Mouse (Mus musculus) hindbrain, postnatal 0 days (tissue): ENCODE results near the gene Xpnpep2. TPM values are rescaled to one million over a fixed set of nuclear protein-coding genes. Genes with fewer than 3 reads are reported as not detected.

Experiments used
- ATAC-seq: fragments of 200-750 bp; cut with Nextera tagmentation; 2 replicates; pipeline ENCODE4 v1.8.0; 2017; ENCODE audit warnings: mild to moderate bottlenecking, moderate TSS enrichment, moderate library complexity
- DNase-seq: peaks from one replicate; pipeline ENCODE4 v3.0.0-alpha.2; 2015; ENCODE audit warnings: low spot score
- H3K27ac ChIP-seq: fragments of 300-500 bp; sonication (generic); 2 replicates; pipeline ENCODE4 v1.5.1; 2014; ENCODE audit warnings: mild to moderate bottlenecking
- H3K27me3 ChIP-seq: fragments of 300-500 bp; sonication (generic); 2 replicates; pipeline ENCODE4 v1.6.1; 2014; ENCODE audit warnings: low read length, mixed read lengths; ENCODE audit not compliant: insufficient read depth
- H3K36me3 ChIP-seq: fragments of 300-500 bp; sonication (generic); 2 replicates; pipeline ENCODE4 v1.6.1; 2014; ENCODE audit warnings: low read length, mixed read lengths; ENCODE audit not compliant: insufficient read depth
- H3K4me1 ChIP-seq: fragments of 300-500 bp; sonication (generic); 2 replicates; pipeline ENCODE4 v1.6.1; 2014; ENCODE audit warnings: antibody characterized with exemption, low read length, mixed read lengths; ENCODE audit not compliant: insufficient read depth
- H3K4me2 ChIP-seq: fragments of 300-500 bp; sonication (generic); 2 replicates; pipeline ENCODE4 v1.6.1; 2014; ENCODE audit warnings: low read depth, mild to moderate bottlenecking, low read length, moderate library complexity, mixed read lengths
- H3K4me3 ChIP-seq: fragments of 300-500 bp; sonication (generic); 2 replicates; pipeline ENCODE4 v1.5.1; 2014; ENCODE audit warnings: low read length
- H3K9ac ChIP-seq: fragments of 300-500 bp; sonication (generic); replicated peaks from 2 replicates; pipeline ENCODE4 v1.6.1; 2014; ENCODE audit warnings: mild to moderate bottlenecking, low read length, moderate library complexity, mixed read lengths
- H3K9me3 ChIP-seq: fragments of 300-500 bp; sonication (generic); 2 replicates; pipeline ENCODE4 v1.6.1; 2016; ENCODE audit warnings: low read length, mixed read lengths
- CTCF ChIP-seq: IDR thresholded peaks from 2 replicates; pipeline ENCODE4 v1.5.1; 2016; ENCODE audit warnings: antibody characterized with exemption, control low read depth, low read depth
- WGBS: fragments of 180-500 bp; shearing (Covaris S2); extraction: QIAGEN DNeasy Blood & Tissue Kit; methylation state at CpG from one replicate; pipeline ENCODE4 v1.1.7; 2014; 5-methylcytosine and 5-hydroxymethylcytosine counted together
- polyA plus RNA-seq: library from polyadenylated mRNA; unstranded; fragments of >200 nt; fragmentation: Nextera tagmentation; extraction: Ambion mirVana; gene quantifications from 2 replicates; pipeline ENCODE4 v1.2.1, GENCODE M21; 2015
- total RNA-seq: library from RNA; depleted of rRNA; stranded (reverse); fragments of >200 nt; gene quantifications from 2 replicates; pipeline ENCODE4 v1.2.3, GENCODE M21; 2014; rRNA removed

The Xpnpep2 gene
- total and polyA plus RNA-seq, 2 experiments from 2014 or later: 0.51 to 6.8 TPM

GRCm38 (mm10) chrX:48158229-48158919, 49.8 kb downstream of the Xpnpep2 start:
- H3K36me3 ChIP-seq: no peaks in the 10 kb centered on the region
- no peaks in the 10 kb centered on the region for H3K4me1 ChIP-seq
- TF ChIP-seq CTCF: no peak
- no peak overlapping the region for H3K4me3 ChIP-seq
- DNase-seq: no peak
- no peak overlapping the region for H3K9ac ChIP-seq
- WGBS: 90% methylated on average over 11 of the region's 11 CpGs
- H3K9me3 ChIP-seq: no peaks in the 10 kb centered on the region
- no peaks in the 10 kb centered on the region for H3K27me3 ChIP-seq
- no peak overlapping the region for H3K4me2 ChIP-seq
- ATAC-seq: no peak
- no peak overlapping the region for H3K27ac ChIP-seq

GRCm38 (mm10) chrX:48169892-48170291, 61.4 kb downstream of the Xpnpep2 start:
- Histone ChIP-seq H3K4me1 (no peaks in the 10 kb centered on the region), H3K27me3 (no peaks in the 10 kb centered on the region), H3K36me3 (no peaks in the 10 kb centered on the region), H3K9ac (no peak overlapping the region), H3K4me2 (no peak overlapping the region), H3K9me3 (no peaks in the 10 kb centered on the region), H3K4me3 (no peak overlapping the region), H3K27ac (no peak overlapping the region)
- WGBS: 56% methylated on average over 1 of the region's 1 CpGs
- DNase-seq (no peak), ATAC-seq (no peak)
- no peak for TF ChIP-seq CTCF

- H3K4me1 ChIP-seq: no peaks in the 10 kb centered on the region
- ATAC-seq (no peak), DNase-seq (no peak)
- no peak for TF ChIP-seq CTCF
- no peaks in the 10 kb centered on the region for H3K9me3 ChIP-seq
- no peak overlapping the region for H3K27ac ChIP-seq
- no peaks in the 10 kb centered on the region for H3K36me3 ChIP-seq
- 40% methylated on average over 1 of the region's 1 CpGs for WGBS
- H3K4me3 ChIP-seq: no peak overlapping the region
- no peak overlapping the region for H3K9ac ChIP-seq
- H3K4me2 ChIP-seq: no peak overlapping the region
- no peaks in the 10 kb centered on the region for H3K27me3 ChIP-seq
Observed at GRCm38 (mm10) chrX:48170368-48170767, 61.8 kb downstream of the Xpnpep2 start.

- no peak for TF ChIP-seq CTCF
- H3K9ac ChIP-seq: no peak overlapping the region
- 81% methylated on average over 6 of the region's 6 CpGs for WGBS
- no peak overlapping the region for H3K27ac ChIP-seq
- H3K9me3 ChIP-seq: no peaks in the 10 kb centered on the region
- H3K4me3 ChIP-seq: no peak overlapping the region
- no peak for DNase-seq
- ATAC-seq: no peak
- H3K4me1 ChIP-seq: no peaks in the 10 kb centered on the region
- H3K36me3 ChIP-seq: 0 out of 2 replicates have a peak, but pooled peaks cover 4% of the 10 kb centered on the region
- H3K4me2 ChIP-seq: no peak overlapping the region
- H3K27me3 ChIP-seq: no peaks in the 10 kb centered on the region
Observed at GRCm38 (mm10) chrX:48181844-48182243, 73.3 kb downstream of the Xpnpep2 start.

GRCm38 (mm10) chrX:48184703-48185102, 76.2 kb downstream of the Xpnpep2 start:
- DNase-seq (no peak), ATAC-seq (no peak)
- Histone ChIP-seq H3K9ac (no peak overlapping the region), H3K27ac (no peak overlapping the region), H3K4me3 (no peak overlapping the region), H3K4me2 (no peak overlapping the region), H3K9me3 (no peaks in the 10 kb centered on the region), H3K4me1 (no peaks in the 10 kb centered on the region), H3K36me3 (0 out of 2 replicates have a peak, but pooled peaks cover 4% of the 10 kb centered on the region), H3K27me3 (no peaks in the 10 kb centered on the region)
- 76% methylated on average over 3 of the region's 3 CpGs for WGBS
- no peak for TF ChIP-seq CTCF

Other genes with a start within 250 kb of the Xpnpep2 start
- 21.9 and 29.2 TPM in 2 replicates for gene Smarca1, start 215.8 kb upstream of the Xpnpep2 start, total RNA-seq
- 23.8 and 24.5 TPM in 2 replicates for gene Smarca1, start 215.8 kb upstream of the Xpnpep2 start, polyA plus RNA-seq
- 33.9 and 38.9 TPM in 2 replicates for gene Ocrl, start 196.3 kb upstream of the Xpnpep2 start, total RNA-seq
- 23.8 and 25.2 TPM in 2 replicates for gene Ocrl, start 196.3 kb upstream of the Xpnpep2 start, polyA plus RNA-seq
- gene Apln, start 73.9 kb upstream of the Xpnpep2 start, total RNA-seq: 8.9 and 11.1 TPM in 2 replicates
- 1.7 TPM in 2 replicates for gene Apln, start 73.9 kb upstream of the Xpnpep2 start, polyA plus RNA-seq
- 0.86 and 1.5 TPM in 2 replicates for gene Sash3, start 37.7 kb downstream of the Xpnpep2 start, total RNA-seq
- 0.81 and 1.1 TPM in 2 replicates for gene Sash3, start 37.7 kb downstream of the Xpnpep2 start, polyA plus RNA-seq
- 35.4 and 38.0 TPM in 2 replicates for gene Zdhhc9, start 100.2 kb downstream of the Xpnpep2 start, total RNA-seq
- gene Zdhhc9, start 100.2 kb downstream of the Xpnpep2 start, polyA plus RNA-seq: 5.7 and 6.4 TPM in 2 replicates
- 2.8 and 5.8 TPM in 2 replicates for gene Utp14a, start 148.1 kb downstream of the Xpnpep2 start, total RNA-seq
- gene Utp14a, start 148.1 kb downstream of the Xpnpep2 start, polyA plus RNA-seq: 12.7 and 13.8 TPM in 2 replicates
- 7.8 and 8.5 TPM in 2 replicates for gene Bcorl1, start 232.6 kb downstream of the Xpnpep2 start, total RNA-seq
- gene Bcorl1, start 232.6 kb downstream of the Xpnpep2 start, polyA plus RNA-seq: 3.3 and 4.0 TPM in 2 replicates